Mouse (Mus musculus) G1E (cell line): ENCODE measurements at regions not wholly inside any gene's neighbourhood (a gene's known extent, or its start where the extent isn't known, plus 50 kb on each side); places are given as distances from the start of the nearest gene placed in this dataset.

Experiments used
- ATAC-seq: 2 replicates; pipeline ENCODE4 v1.8.0; 2016; ENCODE audit warnings: mild to moderate bottlenecking; ENCODE audit not compliant: insufficient number of reproducible peaks, poor library complexity, low FRiP score, severe bottlenecking; ENCODE audit errors: extremely low read depth
- DNase-seq: peaks from one replicate; pipeline ENCODE4 v3.0.0; 2012; ENCODE audit warnings: low spot score
- H3K27me3 ChIP-seq: 2 replicates; pipeline ENCODE4 v1.6.1; 2012; ENCODE audit warnings: mild to moderate bottlenecking, low read length, inconsistent platforms; ENCODE audit not compliant: insufficient read depth
- H3K36me3 ChIP-seq: replicated peaks from 2 replicates; pipeline ENCODE3; 2012; ENCODE audit warnings: mild to moderate bottlenecking, inconsistent platforms
- H3K4me1 ChIP-seq: 2 replicates; pipeline ENCODE4 v1.6.1; 2012; ENCODE audit warnings: low read depth, low read length, inconsistent platforms, mixed read lengths; ENCODE audit not compliant: insufficient read depth
- H3K4me3 ChIP-seq: 2 replicates; pipeline ENCODE4 v1.5.1; 2012; ENCODE audit warnings: low read depth, mild to moderate bottlenecking, inconsistent platforms, low read length, moderate library complexity, mixed read lengths
- H3K9me3 ChIP-seq: replicated peaks from 2 replicates; pipeline ENCODE4 v1.6.1; 2012; ENCODE audit warnings: inconsistent platforms
- CTCF ChIP-seq: IDR thresholded peaks from 2 replicates; pipeline ENCODE4 v1.5.1; 2012; ENCODE audit warnings: low read depth, low read length, inconsistent platforms, mixed read lengths
- GATA1 ChIP-seq: IDR thresholded peaks from 2 replicates; pipeline ENCODE4 v1.6.1; 2012; ENCODE audit warnings: borderline replicate concordance, low read length, inconsistent platforms, mixed read lengths
- GATA2 ChIP-seq: IDR thresholded peaks from 2 replicates; pipeline ENCODE4 v1.6.1; 2012; ENCODE audit warnings: low read depth, low read length, inconsistent platforms, borderline replicate concordance
- POLR2AphosphoS5 ChIP-seq: IDR thresholded peaks from 2 replicates; pipeline ENCODE4 v1.6.1; 2012; ENCODE audit warnings: low read depth, low read length, inconsistent platforms; ENCODE audit not compliant: insufficient replicate concordance
- TAL1 ChIP-seq: conservative IDR thresholded peaks from 2 replicates; pipeline ENCODE4 v1.6.1; 2012; ENCODE audit warnings: low read depth, low read length, inconsistent platforms, mixed read lengths

DNA sequence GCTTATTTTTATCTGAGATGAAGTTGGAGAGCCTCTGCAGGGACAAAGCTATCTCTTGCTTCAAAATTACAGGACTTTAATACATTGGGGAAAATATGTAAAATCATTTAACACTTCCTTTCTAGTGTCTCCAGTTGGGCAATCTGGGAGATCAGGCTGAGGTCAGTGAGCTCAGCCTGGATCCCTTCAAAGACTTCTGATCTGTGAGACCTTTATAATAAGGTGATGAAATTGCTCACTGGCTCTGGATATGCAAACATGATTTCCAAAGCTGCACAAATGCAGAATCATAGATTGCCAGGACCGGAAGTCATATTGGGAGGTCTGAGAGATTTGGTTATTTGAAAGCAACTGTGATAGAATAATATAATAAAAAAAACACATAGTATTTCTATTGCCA lies 76.7 kb downstream of the Mex3b start:
- H3K4me3 ChIP-seq = no peak overlapping the region
- no peak for DNase-seq
- no peaks in the 10 kb centered on the region for H3K4me1 ChIP-seq
- no peaks in the 10 kb centered on the region for H3K9me3 ChIP-seq
- ATAC-seq = no peak
- H3K36me3 ChIP-seq = no peaks in the 10 kb centered on the region
- H3K27me3 ChIP-seq = 0 out of 2 replicates have a peak, but pooled peaks cover 2% of the 10 kb centered on the region
- no peak for TF ChIP-seq POLR2AphosphoS5
- TF ChIP-seq GATA1 = no peak
- TF ChIP-seq CTCF = no peak
- no peak for TF ChIP-seq GATA2

DNA sequence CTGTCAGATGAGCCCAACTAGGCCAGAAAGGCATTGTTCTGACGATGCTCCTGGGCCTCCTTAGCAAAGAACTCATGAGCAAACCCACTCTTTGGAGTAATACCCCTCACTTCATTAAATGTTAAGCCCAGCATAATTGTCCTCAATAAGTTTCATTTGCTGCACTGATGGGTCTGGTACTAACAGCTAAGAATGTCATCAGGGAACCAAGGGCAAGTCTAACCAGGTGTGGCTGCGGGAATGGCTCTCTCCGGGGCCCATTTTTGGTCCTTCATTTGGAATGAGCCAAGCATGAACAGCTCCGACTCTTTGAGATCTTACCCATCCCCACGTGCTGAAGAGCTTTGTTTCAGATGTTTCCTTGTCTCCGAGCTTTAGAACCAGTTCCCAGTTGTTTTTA lies 82.2 kb downstream of the Mex3b start:
- Histone ChIP-seq H3K4me3 (no peak overlapping the region), H3K27me3 (no peaks in the 10 kb centered on the region), H3K36me3 (no peaks in the 10 kb centered on the region), H3K4me1 (no peaks in the 10 kb centered on the region), H3K9me3 (no peaks in the 10 kb centered on the region)
- DNase-seq (no peak), ATAC-seq (no peak)
- TF ChIP-seq GATA2 = no peak
- no peak for TF ChIP-seq TAL1
- TF ChIP-seq CTCF = no peak
- TF ChIP-seq GATA1 = no peak
- TF ChIP-seq POLR2AphosphoS5 = no peak

DNA sequence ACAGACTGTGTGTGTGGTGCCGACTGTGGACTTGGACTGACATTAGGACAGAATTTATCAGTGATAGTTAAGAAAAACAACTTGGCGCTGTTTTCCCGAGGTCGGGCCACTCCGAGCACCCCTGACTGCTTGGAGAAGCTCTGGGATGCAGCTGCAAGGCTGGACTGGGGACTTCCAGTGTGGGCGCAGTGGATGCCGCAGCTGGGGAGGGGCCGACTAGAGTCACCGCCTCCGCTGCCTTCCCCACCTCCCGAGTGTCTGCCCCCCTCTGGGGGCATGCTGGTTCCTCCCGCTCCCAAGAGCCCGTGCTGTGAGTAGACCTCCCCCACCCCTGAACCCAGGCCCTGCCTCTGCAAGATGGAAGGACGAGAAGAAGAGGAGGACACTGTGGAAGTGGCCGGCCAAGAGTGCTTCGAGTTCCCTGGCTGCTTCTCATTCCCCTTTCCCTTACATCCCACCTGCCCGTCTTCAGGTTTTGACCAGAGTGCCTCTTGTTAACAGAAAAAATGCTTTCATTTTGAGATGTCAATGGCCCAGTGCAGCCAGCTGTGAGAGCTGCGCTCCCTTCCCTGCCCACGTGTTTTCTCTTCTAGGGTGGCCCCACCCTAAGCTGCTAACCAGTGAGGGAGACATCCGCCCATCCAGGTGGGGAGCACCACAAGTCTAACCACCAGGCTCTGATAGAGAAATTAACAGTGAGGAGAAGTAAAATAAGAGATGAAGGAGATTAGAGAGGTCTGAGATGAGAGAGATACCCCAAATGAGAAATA lies 90.3 kb downstream of the Mex3b start:
- ATAC-seq (no peak), DNase-seq (no peak)
- Histone ChIP-seq H3K36me3 (no peaks in the 10 kb centered on the region), H3K4me1 (no peaks in the 10 kb centered on the region), H3K9me3 (peaks cover 8% of the 10 kb centered on the region; the same call in 1 of the 2 replicates), H3K27me3 (no peaks in the 10 kb centered on the region), H3K4me3 (no peak overlapping the region)
- TF ChIP-seq TAL1 (no peak), POLR2AphosphoS5 (no peak), GATA2 (no peak), CTCF (no peak), GATA1 (no peak)

DNA sequence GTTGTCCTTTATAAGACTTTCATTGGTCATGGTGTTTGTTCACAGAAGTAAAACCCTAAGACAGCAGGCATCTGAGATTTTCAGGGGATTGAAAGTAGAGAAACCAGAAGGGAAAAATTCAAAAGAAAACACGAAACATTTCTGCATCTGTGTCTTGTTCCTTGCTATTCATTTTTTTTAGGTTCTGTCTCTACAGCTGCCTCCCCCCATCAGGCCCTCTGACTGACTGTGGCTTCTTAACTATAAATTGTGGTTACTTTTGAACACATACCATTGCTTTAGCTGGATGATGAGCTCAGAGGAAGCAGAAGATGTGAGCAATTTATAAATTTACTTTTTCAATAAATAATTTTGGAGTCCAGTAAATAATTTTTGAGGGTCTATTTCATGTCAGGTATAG lies 103.5 kb downstream of the Mex3b start:
- no peaks in the 10 kb centered on the region for H3K36me3 ChIP-seq
- DNase-seq (no peak), ATAC-seq (no peak)
- no peaks in the 10 kb centered on the region for H3K4me1 ChIP-seq
- no peaks in the 10 kb centered on the region for H3K27me3 ChIP-seq
- no peak overlapping the region for H3K4me3 ChIP-seq
- TF ChIP-seq CTCF (no peak), GATA1 (no peak), TAL1 (no peak), POLR2AphosphoS5 (no peak), GATA2 (no peak)
- no peaks in the 10 kb centered on the region for H3K9me3 ChIP-seq

DNA sequence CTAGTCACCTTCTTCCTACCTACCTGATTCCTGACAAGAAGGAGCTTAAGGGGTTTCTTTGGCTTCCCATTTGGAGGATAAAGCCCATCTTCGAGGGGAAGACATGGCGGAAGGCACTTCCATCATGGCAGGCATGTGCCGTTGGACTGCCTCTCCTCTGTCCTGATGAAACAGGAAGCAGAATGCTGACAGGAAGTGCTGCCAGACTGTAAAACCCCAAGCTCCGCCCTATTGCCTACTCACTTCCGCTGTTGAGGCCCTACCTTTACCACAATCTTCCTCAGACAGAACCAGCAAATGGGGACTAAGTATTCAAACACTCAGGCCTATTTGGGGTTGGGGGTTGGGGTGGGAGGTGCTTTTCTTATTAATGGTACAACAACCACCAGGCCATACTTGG lies 104.1 kb downstream of the Mex3b start:
- H3K4me1 ChIP-seq = no peaks in the 10 kb centered on the region
- no peaks in the 10 kb centered on the region for H3K9me3 ChIP-seq
- no peak for DNase-seq
- no peak overlapping the region for H3K4me3 ChIP-seq
- TF ChIP-seq CTCF (no peak), POLR2AphosphoS5 (no peak), TAL1 (no peak), GATA2 (no peak)
- H3K27me3 ChIP-seq = no peaks in the 10 kb centered on the region
- no peak for ATAC-seq
- H3K36me3 ChIP-seq = no peaks in the 10 kb centered on the region

DNA sequence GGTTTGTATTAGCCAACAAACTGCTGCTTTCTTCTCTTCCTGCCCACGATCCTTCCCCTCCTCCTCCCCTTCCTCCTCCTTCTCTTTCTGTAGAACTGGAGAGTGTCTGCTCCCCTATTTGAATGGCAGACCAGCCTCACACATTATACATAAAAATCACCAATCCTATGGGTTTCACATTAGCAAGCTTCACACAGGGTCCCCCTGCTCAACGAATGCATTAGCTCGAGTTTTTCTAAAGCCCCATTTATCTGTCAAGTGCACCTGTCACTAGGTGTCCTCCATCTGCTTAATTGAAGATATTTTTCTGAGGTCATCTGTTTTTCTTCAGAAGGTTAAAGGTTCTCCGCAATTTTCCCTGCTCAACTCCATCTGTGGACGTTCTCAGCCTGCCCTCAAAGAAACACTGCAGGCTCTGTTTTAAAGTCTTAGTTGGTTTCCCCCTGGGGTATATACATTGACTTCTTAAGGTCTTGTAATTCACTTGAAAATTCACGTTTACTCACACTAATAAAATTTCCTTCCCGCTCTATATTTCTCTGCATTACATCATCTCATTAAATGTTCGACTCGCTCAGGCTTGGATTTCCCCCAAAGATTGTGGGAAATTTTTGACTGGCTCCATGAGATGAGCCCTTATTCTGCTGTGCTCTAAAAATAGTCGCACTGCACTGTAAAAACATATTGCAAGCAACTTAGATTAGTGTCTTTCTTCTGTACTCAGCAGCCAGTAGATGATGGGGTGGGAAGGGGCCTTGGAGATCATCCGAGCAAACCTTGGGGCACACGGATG lies 105.3 kb downstream of the Mex3b start:
- no peak for DNase-seq
- no peaks in the 10 kb centered on the region for H3K36me3 ChIP-seq
- H3K4me1 ChIP-seq = no peaks in the 10 kb centered on the region
- TF ChIP-seq POLR2AphosphoS5 (no peak), CTCF (no peak), GATA2 (no peak), TAL1 (no peak), GATA1 (no peak)
- no peaks in the 10 kb centered on the region for H3K9me3 ChIP-seq
- no peak for ATAC-seq
- H3K27me3 ChIP-seq = no peaks in the 10 kb centered on the region
- H3K4me3 ChIP-seq = no peak overlapping the region
